Mouse (Mus musculus) layer of hippocampus, adult 2 months (tissue): ENCODE measurements around the gene Rab26. TPM values are rescaled to one million over a fixed set of nuclear protein-coding genes. Genes with fewer than 3 reads are reported as not detected.

ENCODE experiments used
- DNase-seq, 2 experiments: peaks; one replicate each; pipeline ENCODE4 v3.0.0; 2022; ENCODE audit warnings: low spot score in 2 of 2
- H3K27ac ChIP-seq: fragments of 200-600 bp; 2 replicates; pipeline ENCODE4 v1.8.1; 2022
- H3K4me3 ChIP-seq: fragments of 200-600 bp; 2 replicates; pipeline ENCODE4 v1.8.1; 2022; ENCODE audit warnings: mild to moderate bottlenecking
- CTCF ChIP-seq: fragments of 200-600 bp; conservative IDR thresholded peaks from 2 replicates; pipeline ENCODE4 v1.8.1; 2022; ENCODE audit warnings: antibody characterized with exemption, mild to moderate bottlenecking, moderate library complexity
- total RNA-seq, 2 experiments: library from RNA; stranded (reverse); gene quantifications; 2 replicates each; pipeline ENCODE4 v1.2.3; 2021

The Rab26 gene
- total RNA-seq, 2 experiments from 2014 or later: 78.2 to 82.2 TPM

DNA sequence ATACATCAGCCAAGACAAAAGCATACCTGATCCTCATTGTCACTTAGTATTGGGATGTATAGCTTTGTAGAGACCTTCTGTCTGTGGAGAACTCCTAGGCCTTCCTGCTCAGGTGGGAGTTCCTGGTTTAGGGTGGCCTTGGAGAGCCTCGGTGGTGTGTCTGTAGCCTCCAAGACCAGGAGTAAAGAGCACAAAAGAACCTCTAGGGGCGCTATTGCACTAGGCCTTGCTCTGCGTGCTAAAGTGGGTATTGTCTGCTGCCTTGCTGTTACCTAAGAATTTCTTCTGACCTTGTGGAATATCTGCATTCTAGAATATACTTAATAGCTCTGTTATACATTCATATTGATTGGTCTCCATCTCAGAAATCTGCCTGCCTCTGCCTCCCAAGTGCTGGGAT is 6.4 kb upstream of the Rab26 start:
- no peak overlapping the region for H3K27ac ChIP-seq
- DNase-seq: peak in 1 of 2 experiments; percentile 33
- peak; percentile 86 for TF ChIP-seq CTCF

DNA sequence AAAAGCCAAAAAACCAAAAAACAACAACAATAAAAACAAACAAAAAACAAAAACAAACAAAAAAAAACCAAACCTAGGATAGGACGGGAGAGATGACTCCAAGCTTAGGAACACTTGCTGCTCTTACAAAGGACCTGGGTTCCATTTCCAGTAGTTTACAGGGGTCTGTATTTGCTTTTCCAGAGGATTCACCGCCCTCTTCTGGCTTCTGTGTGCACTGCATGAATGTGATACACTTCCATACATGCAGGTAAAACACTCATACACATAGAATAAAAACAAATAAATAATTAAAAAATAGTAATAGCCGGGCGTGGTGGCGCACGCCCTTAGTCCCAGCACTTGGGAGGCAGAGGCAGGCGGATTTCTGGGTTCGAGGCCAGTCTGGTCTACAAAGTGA is 4.9 kb upstream of the Rab26 start:
- H3K27ac ChIP-seq: no peak overlapping the region
- DNase-seq: peak in 1 of 2 experiments; percentile 55

More for the DNA sequence above, 6.4 kb upstream of the Rab26 start:
- no peak overlapping the region for H3K4me3 ChIP-seq

DNA sequence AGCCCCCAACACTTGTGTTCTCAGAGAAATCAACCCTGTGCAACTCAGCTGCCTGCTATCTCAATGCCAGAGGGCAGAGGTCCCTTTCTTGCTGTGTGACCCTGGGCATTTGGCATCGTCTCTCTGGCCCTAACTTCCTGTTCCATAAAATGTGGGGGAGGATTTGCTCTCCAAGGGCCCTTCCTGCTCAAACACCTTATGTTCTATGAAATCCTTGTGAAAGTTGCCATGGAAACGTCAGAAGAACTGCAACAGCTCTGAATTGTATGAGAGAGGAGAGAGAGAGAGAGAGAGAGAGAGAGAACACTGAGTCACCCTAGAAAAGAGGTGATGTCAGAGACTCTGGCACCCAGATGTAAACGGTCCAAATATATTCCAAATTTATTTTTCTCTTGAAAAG is 3.5 kb upstream of the Rab26 start:
- no peak for TF ChIP-seq CTCF
- Histone ChIP-seq H3K4me3 (no peak overlapping the region), H3K27ac (peak overlapping the region; percentile 91)
- no peak for DNase-seq

More for the DNA sequence above, 4.9 kb upstream of the Rab26 start:
- no peak overlapping the region for H3K4me3 ChIP-seq
- peak; percentile 84 for TF ChIP-seq CTCF

DNA sequence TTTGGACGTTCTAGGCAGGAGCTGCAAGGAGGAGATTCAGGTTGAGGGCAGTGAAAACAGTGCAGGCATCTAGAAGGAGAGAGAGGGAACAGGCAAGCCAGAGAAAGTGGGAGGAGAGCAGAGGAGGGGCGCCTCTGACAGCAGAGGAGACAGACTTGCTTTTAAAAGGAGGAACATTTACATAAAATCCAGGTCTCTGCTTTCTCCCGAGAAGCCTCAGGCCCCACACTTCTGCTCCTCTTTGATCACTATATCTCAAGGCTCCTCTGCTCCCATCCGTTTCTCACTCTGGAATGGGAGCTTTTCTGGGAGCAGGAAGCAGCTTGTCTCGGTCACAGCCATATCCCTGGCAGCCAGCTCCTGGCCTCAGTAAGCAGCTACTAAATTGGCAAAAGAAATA is 1.3 kb upstream of the Rab26 start:
- Histone ChIP-seq H3K27ac (peak overlapping the region; percentile 91), H3K4me3 (no peak overlapping the region)
- no peak for TF ChIP-seq CTCF
- no peak for DNase-seq

DNA sequence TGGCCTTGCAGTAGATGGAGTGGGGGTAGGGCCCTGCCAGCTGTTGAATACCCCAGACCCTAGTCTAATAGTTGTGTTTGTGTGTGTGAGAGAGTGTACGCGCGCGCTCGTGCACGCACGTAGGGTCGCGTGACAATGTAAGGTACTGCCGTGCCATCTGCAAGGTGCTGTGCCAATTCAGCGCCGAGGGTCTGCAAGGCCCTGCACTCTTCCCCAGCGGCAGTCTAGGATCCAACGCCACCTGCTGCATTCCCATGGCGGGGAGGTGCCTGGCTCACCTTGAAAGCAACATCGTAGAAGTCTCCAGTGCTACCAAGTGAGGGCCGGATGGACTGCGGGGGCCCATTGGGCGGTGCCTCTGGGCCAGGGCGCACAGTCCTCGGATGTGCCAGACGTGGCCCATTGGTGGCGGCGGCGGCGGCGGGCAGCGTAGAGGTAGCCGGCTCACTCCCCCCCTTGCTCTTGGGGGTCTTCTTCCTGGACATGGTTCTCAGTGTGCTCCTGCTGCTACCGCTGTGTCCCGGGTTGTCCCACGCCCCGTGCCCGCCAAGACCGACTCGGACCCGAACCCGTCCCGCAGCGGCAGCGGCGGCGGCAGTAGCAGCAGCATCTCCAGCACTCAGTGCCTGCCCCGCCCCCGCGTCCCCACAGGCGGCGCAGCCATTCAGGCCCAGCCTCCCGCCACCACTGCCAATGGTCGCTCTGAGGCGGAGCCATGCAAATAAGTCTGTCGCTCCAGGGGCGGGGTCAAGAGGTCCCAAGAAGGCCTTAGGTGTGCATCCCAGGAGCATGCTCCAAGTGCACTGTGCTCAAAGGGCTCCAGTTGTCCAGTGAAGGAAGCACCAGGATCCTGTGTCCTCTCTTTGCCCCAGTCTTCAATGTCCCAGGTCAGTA is 664 bp downstream of the Rab26 start:
- peak; percentile 51 for TF ChIP-seq CTCF
- Histone ChIP-seq H3K27ac (peak overlapping the region; percentile 91), H3K4me3 (peak overlapping the region; percentile 69)
- DNase-seq: peak; percentile 90 to 93

DNA sequence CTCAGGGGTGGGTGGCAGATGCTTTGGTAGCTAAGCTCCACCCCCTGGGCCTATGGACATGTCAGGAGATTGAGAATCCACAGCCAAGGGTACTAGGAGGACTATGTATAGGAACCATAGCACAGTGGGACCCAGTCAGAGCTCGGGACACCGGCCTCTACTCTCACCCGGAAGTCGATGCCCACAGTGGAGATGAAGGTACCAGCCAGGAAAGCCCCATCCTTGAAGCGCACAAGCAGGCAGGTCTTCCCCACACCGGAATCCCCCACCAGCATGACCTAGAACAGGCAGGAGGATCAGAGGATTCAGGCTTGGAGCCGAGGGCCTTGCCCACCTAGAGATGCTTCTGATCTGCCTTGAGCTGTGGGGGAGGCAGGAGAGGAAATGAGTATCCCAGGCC is 2.0 kb downstream of the Rab26 start:
- peak overlapping the region; percentile 91 for H3K27ac ChIP-seq
- TF ChIP-seq CTCF: no peak
- no peak for DNase-seq
- peak overlapping the region; percentile 69 for H3K4me3 ChIP-seq

DNA sequence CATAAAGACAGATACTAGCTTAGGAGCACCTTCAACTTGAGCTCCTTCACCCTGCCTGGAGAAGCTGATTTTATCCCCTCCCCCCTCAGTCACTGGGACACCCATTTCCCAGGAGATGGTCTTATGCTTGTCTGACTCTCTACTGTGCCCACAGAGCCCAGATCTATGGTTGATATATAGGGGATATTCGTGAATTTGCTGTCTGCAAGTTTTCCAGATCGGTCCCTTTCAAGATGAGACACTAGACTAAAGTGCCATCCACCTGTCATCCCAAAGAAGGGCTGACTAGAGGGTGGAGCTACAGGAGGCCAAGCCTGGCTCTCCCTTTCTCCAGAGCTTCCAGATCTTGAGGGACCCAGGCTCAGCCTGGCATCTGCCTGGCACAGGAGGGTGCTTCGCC is 2.9 kb downstream of the Rab26 start:
- TF ChIP-seq CTCF: no peak
- DNase-seq: no peak
- peak overlapping the region; percentile 91 for H3K27ac ChIP-seq
- H3K4me3 ChIP-seq: peak overlapping the region; percentile 69; the same call in 1 of the 2 replicates

DNA sequence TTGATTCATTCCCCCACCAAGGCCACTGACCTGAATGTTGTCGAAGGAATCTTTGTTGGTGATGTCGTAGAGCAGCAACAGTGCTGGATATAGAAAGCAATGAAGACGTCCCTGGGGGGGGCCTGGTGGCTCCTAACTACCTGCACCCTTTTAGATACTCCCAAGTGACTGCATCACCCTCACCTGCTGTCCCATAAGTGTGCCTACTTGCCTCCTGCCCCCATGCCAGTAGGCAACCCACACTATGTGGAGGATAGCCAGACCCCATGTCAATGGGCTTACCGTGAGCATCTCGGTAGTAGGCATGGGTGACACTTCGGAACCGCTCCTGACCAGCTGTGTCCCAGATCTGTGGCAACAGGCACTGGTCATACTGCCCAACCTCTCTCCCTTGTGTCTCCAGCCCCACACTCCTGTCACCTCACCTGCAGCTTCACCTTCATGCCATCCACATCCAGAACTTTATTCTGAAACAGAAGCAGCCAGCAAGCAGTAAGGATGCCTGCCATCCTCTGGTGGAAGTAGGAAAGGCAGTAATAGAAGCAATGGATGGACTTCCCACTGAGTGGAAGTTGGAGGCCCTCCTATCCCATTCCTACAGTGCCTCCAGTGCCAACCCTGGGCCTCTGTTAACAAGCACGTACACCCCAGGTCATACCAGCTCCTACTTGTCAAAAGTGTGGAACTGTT is 3.5 kb downstream of the Rab26 start:
- no peak for DNase-seq
- Histone ChIP-seq H3K4me3 (peak overlapping the region; percentile 29; the same call in 1 of the 2 replicates), H3K27ac (peak overlapping the region; percentile 91)
- peak; percentile 73 for TF ChIP-seq CTCF

DNA sequence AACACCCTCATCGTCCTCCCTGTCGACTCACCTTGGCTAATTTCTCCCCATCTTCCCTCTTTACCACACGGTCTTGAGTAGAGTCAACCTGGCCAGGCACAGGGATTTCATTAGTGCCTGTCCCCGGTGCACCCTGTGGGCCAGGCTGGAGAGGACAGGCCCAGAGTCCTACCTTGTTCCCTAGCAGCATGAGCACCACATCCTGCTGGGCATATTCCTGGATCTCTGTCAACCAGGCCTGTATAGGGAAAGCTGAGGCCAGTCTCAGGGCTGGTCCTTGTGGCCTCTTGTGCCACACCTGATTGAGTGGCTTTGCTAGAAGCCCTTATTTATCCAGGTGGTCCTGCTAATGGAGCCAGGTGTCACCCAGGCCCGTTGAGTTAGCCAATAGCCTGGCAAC is 4.1 kb downstream of the Rab26 start:
- Histone ChIP-seq H3K27ac (peak overlapping the region; percentile 91), H3K4me3 (peak overlapping the region; percentile 74)
- no peak for TF ChIP-seq CTCF
- no peak for DNase-seq

DNA sequence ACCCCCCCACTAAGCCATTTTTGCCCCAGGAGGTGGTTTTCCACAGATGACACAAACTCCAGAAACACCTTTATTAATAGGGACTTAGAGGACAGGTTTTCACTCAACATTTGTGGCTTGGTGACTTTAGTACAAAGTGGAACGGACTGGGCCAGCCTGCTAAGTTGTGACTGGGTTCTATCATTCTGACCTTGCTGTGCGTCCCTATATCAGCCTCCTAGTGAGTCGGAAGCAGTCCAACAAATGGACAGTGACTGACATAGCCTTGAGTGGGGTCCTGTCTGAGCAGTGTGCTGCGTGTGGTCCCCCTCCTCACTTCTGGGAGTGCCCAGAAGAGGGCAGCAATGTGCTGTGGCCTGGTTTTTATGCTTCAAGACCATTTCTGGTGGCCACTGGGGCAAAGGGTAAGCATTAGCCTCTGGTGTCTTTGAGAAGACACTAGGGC is 5.0 kb downstream of the Rab26 start:
- TF ChIP-seq CTCF: peak; percentile 90
- H3K4me3 ChIP-seq: peak overlapping the region; percentile 74
- H3K27ac ChIP-seq: peak overlapping the region; percentile 91
- DNase-seq: peak in 1 of 2 experiments; percentile 60

DNA sequence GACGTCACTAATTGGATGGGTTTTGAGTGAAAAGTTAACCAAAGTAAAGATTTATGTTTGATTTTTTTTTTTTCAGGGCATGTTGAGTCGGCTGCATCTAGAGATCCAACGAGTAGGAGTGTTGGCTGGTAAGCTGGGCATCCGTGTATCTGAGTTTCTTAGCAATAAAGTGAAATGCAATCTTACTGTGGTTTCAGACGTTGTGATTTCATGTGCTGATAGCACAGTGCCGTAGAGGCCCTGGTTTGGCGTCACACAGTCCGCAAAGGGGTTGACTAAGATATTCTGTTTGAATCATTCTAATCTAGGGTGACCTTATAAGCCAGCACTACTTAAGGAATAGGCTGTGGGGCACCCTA is 5.5 kb downstream of the Rab26 start:
- DNase-seq: no peak
- no peak for TF ChIP-seq CTCF
- peak overlapping the region; percentile 91 for H3K27ac ChIP-seq
- H3K4me3 ChIP-seq: peak overlapping the region; percentile 74

DNA sequence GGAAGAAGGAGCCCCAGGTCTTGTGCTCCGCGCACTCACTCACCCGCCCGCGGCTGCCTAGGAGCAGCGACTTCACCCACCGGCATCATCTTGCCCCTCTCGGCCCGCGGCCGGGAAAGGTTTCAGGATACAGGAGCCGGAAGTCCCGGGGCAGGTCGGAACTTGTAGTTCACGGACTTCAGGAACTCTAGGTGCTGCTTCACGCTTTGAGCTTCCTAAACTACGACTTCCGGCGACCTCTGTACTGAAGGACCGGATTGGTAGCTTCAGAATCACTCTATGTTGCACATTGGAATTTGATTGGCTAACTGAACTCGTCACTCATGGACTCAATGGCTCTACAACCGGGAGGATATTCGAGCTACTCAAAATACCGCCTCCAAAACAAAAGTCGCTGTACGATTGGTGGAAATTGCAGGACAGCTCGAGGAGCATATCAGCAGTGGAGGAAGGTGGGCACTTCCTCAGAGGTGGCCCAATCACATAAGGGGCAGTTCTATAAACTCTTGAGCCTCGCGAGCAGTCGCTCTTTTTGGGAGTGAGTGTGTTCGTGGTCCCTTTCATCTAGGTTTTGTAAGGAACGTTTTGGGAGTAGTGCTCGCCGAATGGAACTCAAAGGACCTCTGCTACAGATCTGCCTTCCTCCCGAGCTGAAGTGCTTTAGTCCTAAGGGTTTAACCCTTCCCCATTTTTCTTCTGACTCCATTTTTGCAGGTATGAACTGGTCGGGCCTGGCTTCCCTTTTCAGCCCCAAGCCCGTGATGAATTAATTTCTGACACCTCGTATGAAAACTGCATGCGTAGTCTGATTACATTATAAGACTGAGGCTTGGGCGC is 6.1 kb downstream of the Rab26 start, which contains the start of gene Traf7:
Traf7 (minus strand) TSS at position 216 of the 837 bp plus-strand sequence.
- Histone ChIP-seq H3K4me3 (peak within 1 kb of the TSS; percentile 95), H3K27ac (peak within 1 kb of the TSS; percentile 91)
- DNase-seq: peak; percentile 91 to 99
- no peak for TF ChIP-seq CTCF
